Mouse (Mus musculus): ENCODE results near the gene Fbxw10. TPM values are rescaled to one million over a fixed set of nuclear protein-coding genes. Genes with fewer than 3 reads are reported as not detected.
A peak's percentile ranks its signal among the peaks of the same experiment; 100 is the strongest.

Fbxw10 gene
- total and polyA plus RNA-seq, 3 experiments: not detected

DNA sequence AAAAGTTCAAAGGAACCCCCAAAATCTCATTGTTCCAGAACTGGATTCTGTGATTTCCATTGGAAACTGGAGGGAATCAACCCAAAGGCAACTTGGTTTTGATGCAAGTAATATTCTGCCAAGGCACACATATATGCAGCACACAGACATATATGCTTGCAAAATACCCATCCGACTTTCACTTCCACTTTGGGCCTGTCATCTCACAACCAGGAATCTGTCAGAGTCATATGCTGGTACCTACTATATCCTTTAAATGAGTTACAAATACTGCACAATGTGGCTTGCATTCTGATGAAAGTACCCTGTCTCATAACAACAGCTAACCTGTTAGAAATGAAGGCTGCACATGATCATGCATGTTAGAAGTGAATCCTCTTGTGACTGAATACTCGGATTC is 38.9 kb upstream of the Fbxw10 start (continued):
- no peak for TF ChIP-seq POLR2AphosphoS5 (IDR thresholded peaks at IDR 0.05; ENCODE audit: borderline replicate concordance, low read depth, low read length)
- no peak for TF ChIP-seq POLR2AphosphoS2 (IDR thresholded peaks at IDR 0.05; ENCODE audit: low read length)

GRCm38 (mm10) chr11:62809201-62809600 is 37.7 kb upstream of the Fbxw10 start:
- no peaks in the 10 kb centered on the region for H3K79me2 ChIP-seq (ENCODE audit: control insufficient read depth, insufficient read depth, low read length, poor library complexity)

GRCm38 (mm10) chr11:62812268-62812667 is 34.6 kb upstream of the Fbxw10 start:
- H3K9me3 ChIP-seq (replicated peaks; ENCODE audit: insufficient read depth, low read length): no peaks in the 10 kb centered on the region
- no peak overlapping the region for H3K9ac ChIP-seq (ENCODE audit: control insufficient read depth, low read depth, low read length, poor library complexity, severe bottlenecking)
- H3K4me3 ChIP-seq (ENCODE audit: control insufficient read depth in 1 of 2, insufficient read depth in 1 of 2, low read depth in 2 of 2, low read length in 2 of 2): no peak overlapping the region
- peaks cover 7 to 20% of the 10 kb centered on the region in 2 experiments; a peak in 3 of 4 replicates for H3K4me1 ChIP-seq (ENCODE audit: control insufficient read depth in 1 of 2, insufficient read depth in 2 of 2, low read length in 2 of 2)
- no peaks in the 10 kb centered on the region for H3K79me2 ChIP-seq (ENCODE audit: control insufficient read depth, insufficient read depth, low read length, poor library complexity)
- peaks cover 0 to 11% of the 10 kb centered on the region in 2 experiments; a peak in 2 of 4 replicates for H3K36me3 ChIP-seq (ENCODE audit: control insufficient read depth in 1 of 2, insufficient read depth in 2 of 2, low read length in 2 of 2)
- H3K27me3 ChIP-seq (ENCODE audit: control insufficient read depth in 1 of 2, insufficient read depth in 2 of 2, low read length in 2 of 2): no peaks in the 10 kb centered on the region
- no peak overlapping the region for H3K27ac ChIP-seq (ENCODE audit: control insufficient read depth, low read depth, low read length)
- TF ChIP-seq RCOR1 (IDR thresholded peaks at IDR 0.05; ENCODE audit: low read depth, low read length) (no peak), ETS1 (IDR thresholded peaks at IDR 0.05; ENCODE audit: low read depth, low read length) (0 out of 2 replicates have a peak, but pooled peaks have one; percentile 12)
- peak; percentile 34 for DNase-seq (ENCODE audit: low read depth, low spot score)

More at GRCm38 (mm10) chr11:62809201-62809600, 37.7 kb upstream of the Fbxw10 start:
- Histone ChIP-seq H3K9me3 (replicated peaks; ENCODE audit: insufficient read depth, low read length) (no peaks in the 10 kb centered on the region), H3K4me1 (ENCODE audit: control insufficient read depth in 1 of 2, insufficient read depth in 2 of 2, low read length in 2 of 2) (peaks cover under 1 to 3% of the 10 kb centered on the region in 2 experiments; a peak in 2 of 4 replicates), H3K36me3 (ENCODE audit: control insufficient read depth in 1 of 2, insufficient read depth in 2 of 2, low read length in 2 of 2) (no peaks in the 10 kb centered on the region), H3K4me3 (ENCODE audit: control insufficient read depth in 1 of 2, insufficient read depth in 1 of 2, low read depth in 2 of 2, low read length in 2 of 2) (no peak overlapping the region), H3K9ac (ENCODE audit: control insufficient read depth, low read depth, low read length, poor library complexity, severe bottlenecking) (no peak overlapping the region), H3K27ac (ENCODE audit: control insufficient read depth, low read depth, low read length) (no peak overlapping the region), H3K27me3 (ENCODE audit: control insufficient read depth in 1 of 2, insufficient read depth in 2 of 2, low read length in 2 of 2) (no peaks in the 10 kb centered on the region; a peak in 1 of 4 replicates)
- TF ChIP-seq RAD21 (IDR thresholded peaks at IDR 0.05; ENCODE audit: low read depth, low read length): peak; percentile 16
- 0 out of 2 replicates have a peak, but pooled peaks have one; percentile 14 for TF ChIP-seq SMC3 (IDR thresholded peaks at IDR 0.05; ENCODE audit: low read depth, low read length)
- no peak for TF ChIP-seq ETS1 (IDR thresholded peaks at IDR 0.05; ENCODE audit: low read depth, low read length)
- TF ChIP-seq UBTF (IDR thresholded peaks at IDR 0.05; ENCODE audit: borderline replicate concordance, insufficient read depth, low read depth, low read length): no peak
- TF ChIP-seq MYC (IDR thresholded peaks at IDR 0.05; ENCODE audit: low read depth, low read length): no peak
- peak; percentile 11 to 33 (median 19); a peak in 4 of 6 replicates for TF ChIP-seq CTCF (IDR thresholded peaks at IDR 0.05 in 2 of 3, conservative IDR thresholded peaks at IDR 0.05 in 1 of 3; ENCODE audit: control insufficient read depth in 1 of 3, insufficient read depth in 1 of 3, low read depth in 2 of 3, low read length in 3 of 3, poor library complexity in 1 of 3, severe bottlenecking in 1 of 3)
- DNase-seq (ENCODE audit: low read depth, low spot score): no peak

- no peak for DNase-seq (ENCODE audit: low read depth, low spot score)
- no peaks in the 10 kb centered on the region for H3K79me2 ChIP-seq (ENCODE audit: control insufficient read depth, insufficient read depth, low read length, poor library complexity)
- no peak overlapping the region for H3K27ac ChIP-seq (ENCODE audit: control insufficient read depth, low read depth, low read length)
- peaks cover 0 to 11% of the 10 kb centered on the region in 2 experiments; a peak in 2 of 4 replicates for H3K36me3 ChIP-seq (ENCODE audit: control insufficient read depth in 1 of 2, insufficient read depth in 2 of 2, low read length in 2 of 2)
- H3K4me3 ChIP-seq (ENCODE audit: control insufficient read depth in 1 of 2, insufficient read depth in 1 of 2, low read depth in 2 of 2, low read length in 2 of 2): no peak overlapping the region
- H3K9ac ChIP-seq (ENCODE audit: control insufficient read depth, low read depth, low read length, poor library complexity, severe bottlenecking): no peak overlapping the region
- peaks cover 7 to 22% of the 10 kb centered on the region in 2 experiments for H3K4me1 ChIP-seq (ENCODE audit: control insufficient read depth in 1 of 2, insufficient read depth in 2 of 2, low read length in 2 of 2)
- H3K27me3 ChIP-seq (ENCODE audit: control insufficient read depth in 1 of 2, insufficient read depth in 2 of 2, low read length in 2 of 2): no peaks in the 10 kb centered on the region
- no peaks in the 10 kb centered on the region for H3K9me3 ChIP-seq (replicated peaks; ENCODE audit: insufficient read depth, low read length)
- TF ChIP-seq RAD21 (IDR thresholded peaks at IDR 0.05; ENCODE audit: low read depth, low read length) (no peak), SIN3A (IDR thresholded peaks at IDR 0.05; ENCODE audit: low read length) (no peak), TCF12 (IDR thresholded peaks at IDR 0.05; ENCODE audit: low read depth, low read length) (no peak), MEF2A (IDR thresholded peaks at IDR 0.05; ENCODE audit: extremely low read depth, insufficient replicate concordance, low read depth, low read length, poor library complexity, severe bottlenecking) (no peak), MAFK (IDR thresholded peaks at IDR 0.05; ENCODE audit: borderline replicate concordance, low read depth, low read length) (no peak), MXI1 (IDR thresholded peaks at IDR 0.05; ENCODE audit: low read depth, low read length) (no peak), TAL1 (IDR thresholded peaks at IDR 0.05; ENCODE audit: low read length) (no peak), NRF1 (IDR thresholded peaks at IDR 0.05; ENCODE audit: insufficient read depth, low read depth, low read length, poor library complexity, severe bottlenecking) (no peak), GABPA (IDR thresholded peaks at IDR 0.05; ENCODE audit: low read depth, low read length) (no peak), MYC (IDR thresholded peaks at IDR 0.05; ENCODE audit: low read depth, low read length) (no peak), RCOR1 (IDR thresholded peaks at IDR 0.05; ENCODE audit: low read depth, low read length) (no peak), E2F4 (IDR thresholded peaks at IDR 0.05; ENCODE audit: borderline replicate concordance, low read depth, low read length) (no peak), TBP (IDR thresholded peaks at IDR 0.05; ENCODE audit: low read depth, low read length) (no peak), USF1 (IDR thresholded peaks at IDR 0.05; ENCODE audit: low read depth, low read length) (no peak), MYB (IDR thresholded peaks at IDR 0.05; ENCODE audit: low read depth, low read length) (no peak), HCFC1 (IDR thresholded peaks at IDR 0.05; ENCODE audit: low read depth, low read length) (no peak), ZKSCAN1 (IDR thresholded peaks at IDR 0.05; ENCODE audit: low read depth, low read length) (no peak)
Measured at GRCm38 (mm10) chr11:62813497-62813896, 33.4 kb upstream of the Fbxw10 start.

Measured in MEL (cell line).